Mouse (Mus musculus) telencephalon, adult 2 months (tissue): ENCODE data around the gene Tcstv3.
"Not testable (repeated sequence)": the region's sequence is repeated elsewhere in the genome, so short reads cannot be mapped to it uniquely, and the experiment has no call there.

ENCODE experiments used
- DNase-seq: peaks from one replicate; pipeline ENCODE4 v3.0.0-alpha.2; 2011; ENCODE audit warnings: low read depth, low spot score

Tcstv3 gene

DNA sequence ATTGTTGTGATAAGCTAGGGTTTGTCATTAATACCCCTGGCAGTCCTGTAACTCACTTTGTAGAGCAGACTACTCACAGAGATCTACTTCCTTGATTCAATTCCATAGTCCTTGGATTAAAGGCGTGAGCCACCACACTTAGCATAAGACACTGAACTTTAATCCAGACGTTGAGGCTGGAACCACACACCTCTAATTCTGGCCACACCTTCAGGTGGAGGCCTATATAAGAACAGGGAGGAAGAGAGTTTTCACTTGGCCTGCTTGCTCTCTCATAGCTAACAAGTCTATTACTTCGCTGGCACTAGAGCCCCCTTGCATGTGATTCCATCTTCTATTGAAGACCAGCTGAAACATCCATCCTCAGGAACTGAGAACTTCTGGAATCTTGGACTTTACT is at the start of gene Tcstv3:
Gene Tcstv3, plus strand, starts transcription at position 301 of the 400 bp plus-strand sequence.
- not testable (repeated sequence) for DNase-seq

DNA sequence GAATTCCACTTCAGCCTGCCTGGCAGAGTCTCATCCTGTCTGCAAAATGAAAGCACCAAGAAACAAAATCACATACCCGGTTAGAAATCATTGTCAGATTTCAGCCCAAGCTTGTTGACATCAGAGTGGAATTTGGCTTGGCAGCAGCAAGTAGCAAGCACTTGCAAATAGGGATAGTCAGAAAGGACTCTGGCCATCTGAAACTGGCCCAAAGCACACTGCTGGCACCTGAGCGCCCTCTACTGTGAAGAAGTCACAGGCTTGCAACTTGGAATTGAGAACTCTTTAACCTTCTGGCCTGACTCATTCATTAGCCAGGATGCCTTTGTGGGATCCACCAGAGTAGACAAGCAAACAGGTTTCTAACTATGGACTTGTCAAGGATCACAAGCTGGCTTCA is 38.8 kb upstream of the Tcstv3 start:
- DNase-seq, result not testable (repeated sequence)

DNA sequence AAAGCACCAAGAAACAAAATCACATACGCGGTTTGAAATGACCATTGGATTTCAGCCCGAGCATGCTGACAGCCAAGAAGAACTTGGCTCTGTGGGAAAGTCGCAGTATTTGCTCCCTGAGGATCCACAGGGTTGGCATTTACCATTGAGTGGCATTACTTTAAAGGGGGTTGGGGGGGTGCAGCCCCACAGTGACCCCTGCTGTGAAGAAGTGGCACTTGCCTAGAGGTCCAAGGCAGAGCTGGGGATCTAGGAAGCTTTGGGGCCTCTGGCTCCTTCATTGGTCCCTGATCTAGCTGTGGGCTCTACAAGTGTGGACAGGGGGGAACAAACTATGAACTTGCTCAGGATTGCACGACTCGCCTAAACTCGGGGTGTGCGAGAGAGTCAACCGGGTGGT is 37.9 kb upstream of the Tcstv3 start:
- no peak for DNase-seq

- DNase-seq, result no peak
Measured at GRCm38 (mm10) chr13:120299324-120299894, 17.3 kb upstream of the Tcstv3 start.

DNA sequence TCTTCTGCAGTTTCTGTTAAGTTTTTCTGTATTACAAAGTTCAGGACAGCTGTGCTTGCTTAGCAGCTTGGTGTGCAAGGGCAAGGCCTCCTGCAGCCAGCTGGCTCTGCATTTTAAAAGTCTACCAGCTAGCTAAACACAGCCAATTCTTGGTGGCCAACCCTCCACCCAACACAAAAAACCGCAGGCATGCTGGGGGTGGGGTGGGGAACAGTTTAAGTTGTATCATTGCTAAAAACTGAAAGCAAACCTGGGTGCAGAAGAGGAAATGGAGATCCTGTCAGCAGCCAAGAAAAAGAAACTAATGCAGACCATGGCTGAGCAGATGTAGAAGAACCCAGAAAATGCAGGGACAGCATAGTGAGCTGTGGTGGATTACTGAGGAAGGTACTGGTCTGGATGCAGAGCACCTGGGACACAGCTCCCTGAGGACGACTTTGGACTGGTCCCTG is 16.7 kb upstream of the Tcstv3 start, which contains the start of gene BC147527:
Gene BC147527, plus strand, starts transcription at position 402 of the 452 bp plus-strand sequence.
- DNase-seq, result no peak

- DNase-seq, result no peak
Measured at GRCm38 (mm10) chr13:120300853-120301252, 15.8 kb upstream of the Tcstv3 start.

DNA sequence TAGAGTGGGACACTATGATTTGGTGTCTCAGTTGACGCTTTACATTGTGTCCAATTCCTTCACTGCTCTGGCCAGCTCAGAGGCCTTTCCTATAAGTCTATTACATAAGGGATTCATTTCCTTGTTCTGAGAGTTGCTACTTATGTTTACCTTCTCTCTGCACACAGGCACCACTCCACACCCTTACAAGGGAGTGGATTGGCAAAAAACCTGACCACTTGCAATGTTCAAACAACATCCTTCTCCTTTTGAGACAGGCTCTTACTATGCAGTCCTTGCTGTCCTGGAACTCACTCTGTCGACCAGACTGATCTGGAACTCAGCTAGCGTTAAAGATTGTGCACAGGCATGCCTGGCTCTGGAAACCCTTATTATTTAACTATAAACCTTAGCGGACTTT is 5.9 kb upstream of the Tcstv3 start:
- no peak for DNase-seq

DNA sequence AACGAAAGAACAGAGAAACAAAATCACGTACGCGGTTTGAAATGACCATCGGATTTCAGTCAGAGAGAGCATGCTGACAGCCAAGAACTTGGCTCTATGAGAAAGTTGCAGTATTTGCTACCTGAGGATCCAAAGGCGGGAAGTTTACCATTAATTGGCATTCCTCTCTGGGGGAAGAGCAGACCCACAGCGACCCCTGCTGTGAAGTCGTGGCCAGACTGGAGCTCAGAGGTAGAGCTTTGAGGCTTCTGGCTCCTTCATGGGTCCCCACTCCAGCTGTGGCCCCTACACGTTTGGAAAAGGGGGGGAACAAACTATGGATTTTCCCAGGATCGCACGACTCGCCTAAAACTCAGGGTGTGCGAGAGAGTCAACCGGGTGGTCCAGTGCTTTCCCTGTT is 3.1 kb upstream of the Tcstv3 start:
- no peak for DNase-seq

DNA sequence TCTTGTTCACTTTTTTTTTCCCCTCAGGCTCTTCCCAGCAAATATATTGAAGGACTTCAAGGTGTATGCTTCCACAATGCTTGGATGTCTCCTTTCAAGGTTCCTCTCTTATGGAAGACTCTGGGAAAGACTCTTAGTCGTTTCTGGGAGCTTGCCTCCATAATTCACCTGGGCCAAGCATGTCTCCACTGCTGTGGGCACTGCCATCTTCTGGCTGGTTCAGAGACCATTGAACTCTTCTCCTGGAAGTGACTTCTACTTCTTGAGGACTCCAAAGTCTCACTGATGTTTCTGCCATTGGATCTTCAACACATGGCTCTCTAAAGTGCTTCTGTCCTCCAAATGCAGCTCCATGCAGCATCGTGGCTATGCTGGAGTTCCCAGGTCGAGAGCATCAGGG is 3.5 kb downstream of the Tcstv3 start:
- no peak for DNase-seq

DNA sequence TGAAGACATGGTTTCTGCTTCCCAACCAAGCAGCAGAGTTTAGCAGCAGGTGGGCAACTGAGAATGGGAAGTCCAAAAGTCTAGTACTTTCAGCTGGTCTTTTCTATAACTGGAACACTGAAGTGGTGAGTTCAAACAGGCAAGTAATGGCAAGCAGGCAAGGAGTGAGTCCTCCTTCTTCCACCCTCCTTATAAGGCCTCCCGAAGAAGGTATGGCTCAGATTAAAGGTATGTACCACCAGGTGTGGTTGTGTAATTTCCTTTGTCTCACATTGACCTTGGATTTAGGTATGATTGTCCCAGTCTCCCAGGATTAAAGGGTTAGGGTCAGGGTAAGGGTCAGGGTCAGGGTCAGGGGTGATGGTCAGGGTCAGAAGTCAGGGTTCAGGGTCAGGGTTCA is 4.0 kb downstream of the Tcstv3 start:
- DNase-seq, result no peak
